Mouse (Mus musculus) left cerebral cortex, postnatal 36 days (tissue): Measurements from ENCODE around the gene Dlx6. TPM values are rescaled to one million over a fixed set of nuclear protein-coding genes. Genes with fewer than 3 reads are reported as not detected.

ENCODE experiments used
- DNase-seq, 2 experiments: peaks; one replicate each; pipeline ENCODE4 v3.0.0; 2021 to 2022; ENCODE audit warnings: low spot score in 2 of 2, mixed read lengths in 1 of 2
- intact Hi-C: fragments of 180-260 bp; cut with DNase I; formaldehyde crosslinking; loops from one replicate; pipeline ENCODE4 v1.15.1; 2025
- total RNA-seq, 2 experiments: library from RNA; stranded (reverse); gene quantifications; 2 replicates each; pipeline ENCODE4 v1.2.3; 2021

Dlx6 gene
- total RNA-seq, 2 experiments from 2014 or later = 10.5 to 15.6 TPM

- DNase-seq = peak in 1 of 2 experiments; percentile 13
- intact Hi-C loops = no loop called here
Observed at GRCm38 (mm10) chr6:6874073-6874771, 11.1 kb downstream of the Dlx6 start.

- no peak for DNase-seq
- intact Hi-C loops = no loop called here
Observed at GRCm38 (mm10) chr6:6875136-6875535, 12.0 kb downstream of the Dlx6 start.

DNA sequence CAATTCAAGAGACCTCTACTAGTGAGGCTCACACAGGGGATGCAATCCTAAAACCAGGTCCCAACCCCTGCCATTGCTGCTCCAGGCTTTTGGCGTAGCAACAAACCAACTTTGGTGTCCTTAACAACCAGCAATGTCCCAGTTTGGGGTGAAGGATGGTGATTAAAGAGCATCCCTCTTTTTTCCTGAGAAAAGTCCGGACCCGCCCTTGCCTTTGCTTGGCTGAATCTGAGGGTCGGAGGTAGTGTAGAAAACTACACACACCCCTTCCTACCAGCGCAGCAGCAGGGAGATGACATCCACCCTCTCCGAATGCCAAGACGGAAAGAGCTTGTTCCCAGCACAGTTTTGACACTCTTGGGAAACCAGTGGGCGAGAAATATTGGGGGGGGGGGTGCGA is 12.5 kb downstream of the Dlx6 start:
- intact Hi-C loops = no loop called here

DNA sequence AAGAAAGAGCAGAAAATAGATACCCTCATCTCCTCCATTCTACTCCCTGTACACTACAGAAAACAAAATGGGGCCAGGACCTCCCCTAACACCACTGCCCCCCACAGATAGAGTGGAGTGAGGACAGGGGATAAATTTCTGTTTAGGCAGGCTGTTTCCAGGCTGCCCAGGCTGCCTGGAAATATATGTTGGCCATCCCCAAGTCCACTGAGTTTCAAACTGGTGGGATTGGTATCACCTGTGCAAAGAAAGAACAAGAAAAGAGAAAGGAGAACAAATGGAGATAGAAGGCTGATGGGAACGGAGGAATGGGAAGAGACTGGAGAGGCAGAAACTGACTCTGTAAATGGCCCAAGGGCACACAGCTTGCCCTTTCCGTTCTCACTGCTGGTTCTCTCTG is 13.1 kb downstream of the Dlx6 start:
- DNase-seq = no peak
- intact Hi-C loops = no loop called here

More for the DNA sequence above, 12.5 kb downstream of the Dlx6 start:
- DNase-seq = no peak

GRCm38 (mm10) chr6:6876731-6877130 is 13.6 kb downstream of the Dlx6 start:
- no peak for DNase-seq
- intact Hi-C loops = no loop called here

GRCm38 (mm10) chr6:6877346-6877910 is 14.3 kb downstream of the Dlx6 start:
- DNase-seq = no peak
- intact Hi-C loops = no loop called here

GRCm38 (mm10) chr6:6877981-6878840 is 15.1 kb downstream of the Dlx6 start:
- peak in 1 of 2 experiments; percentile 9 for DNase-seq
- intact Hi-C loops = loop anchor here (2.0 kb wide), 1 partner anchor 15 kb away; the partner anchor contains the start of gene Dlx6

GRCm38 (mm10) chr6:6878841-6879291 is 15.7 kb downstream of the Dlx6 start:
- intact Hi-C loops = loop anchor here (2.0 kb wide), 1 partner anchor 16 kb away; the partner anchor contains the start of gene Dlx6
- peak in 1 of 2 experiments; percentile 8 for DNase-seq

DNA sequence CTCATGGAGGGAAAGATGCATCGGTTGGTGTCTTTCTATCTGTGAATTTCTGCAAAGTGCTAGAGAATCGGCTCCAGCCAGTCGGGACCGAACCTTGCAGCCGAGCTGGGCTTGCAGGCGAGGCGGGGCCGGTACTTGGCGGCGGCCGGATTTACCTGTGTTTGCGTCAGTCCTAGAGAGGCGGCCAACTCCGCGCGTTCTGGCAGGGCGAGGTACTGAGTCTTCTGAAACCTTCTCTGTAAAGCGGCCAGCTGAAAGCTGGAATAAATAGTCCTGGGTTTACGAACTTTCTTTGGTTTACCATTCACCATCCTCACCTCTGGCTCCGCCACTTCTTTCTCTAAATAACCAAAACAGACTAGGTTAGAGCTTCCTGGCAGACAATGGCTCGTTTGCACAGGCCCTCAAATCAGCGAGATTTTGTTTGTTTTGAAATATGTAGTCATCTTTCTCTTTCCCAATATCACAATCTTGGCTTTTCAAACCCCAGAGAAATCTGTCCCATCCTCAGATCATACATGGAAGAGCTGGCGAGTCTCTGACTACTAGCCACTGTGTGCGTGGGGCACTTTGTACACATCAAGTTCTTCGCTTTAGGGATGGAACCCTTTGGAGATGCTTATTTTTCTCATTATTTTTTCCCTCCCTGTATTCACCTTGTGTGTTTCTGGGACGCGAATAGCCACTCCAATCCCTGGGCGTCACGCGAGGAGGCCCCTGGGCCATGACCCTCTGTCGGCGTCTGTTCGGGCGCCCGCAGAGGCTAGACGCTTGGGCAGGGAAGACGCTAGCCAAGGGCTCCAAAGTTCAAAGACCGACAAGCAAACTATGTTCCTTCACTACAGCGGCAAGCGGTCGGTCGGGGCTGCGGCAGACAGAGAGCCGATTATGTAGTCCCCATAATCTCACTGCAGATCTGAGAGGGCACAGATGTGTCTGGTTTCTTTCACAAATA is 16.5 kb downstream of the Dlx6 start:
- DNase-seq = peak in 1 of 2 experiments; percentile 21

DNA sequence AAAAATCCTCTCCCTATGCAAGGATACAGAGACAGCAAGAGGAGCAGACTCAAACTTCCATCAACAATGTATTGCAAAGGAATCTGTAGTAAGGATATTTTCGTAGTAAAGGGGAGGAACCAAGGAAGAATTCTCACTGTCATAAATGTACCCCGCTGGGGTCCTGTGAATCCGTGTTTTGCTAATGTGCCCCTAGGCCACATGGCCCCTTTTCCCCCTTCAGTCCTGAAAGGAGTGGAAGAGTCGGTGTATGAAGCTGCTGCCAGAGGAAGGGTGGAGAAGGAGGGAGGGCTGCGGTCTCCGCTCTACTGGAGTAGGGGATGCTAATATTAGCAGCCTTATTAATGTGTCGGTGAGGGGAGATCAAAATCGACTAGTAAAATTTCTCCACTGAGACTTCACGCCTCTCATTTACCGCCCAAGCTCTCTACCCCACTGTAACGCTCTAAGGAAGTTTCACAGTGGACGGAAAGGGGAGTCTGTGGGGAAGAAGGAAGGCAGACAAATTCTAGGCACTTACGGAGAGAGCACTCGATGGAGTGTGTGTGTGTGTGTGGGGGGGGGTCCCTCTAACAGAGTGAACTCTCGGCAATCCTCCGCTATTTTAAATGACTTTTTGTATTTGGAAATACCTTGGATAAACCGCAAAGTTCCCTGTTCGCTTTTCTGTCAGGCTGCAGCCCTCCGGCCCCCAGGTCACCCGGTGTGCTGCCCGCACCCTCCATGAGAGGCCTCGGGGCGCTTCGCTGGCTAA is 17.4 kb downstream of the Dlx6 start:
- intact Hi-C loops = loop anchor here (5.0 to 10.0 kb wide), 2 partner anchors 766 to 1023 kb away; no protein-coding TSS in a partner anchor
- DNase-seq = no peak

More for the DNA sequence above, 16.5 kb downstream of the Dlx6 start:
- intact Hi-C loops = loop anchor here (2.0 to 10.0 kb wide), 3 partner anchors 17 to 1022 kb away; partner anchors contain the start of gene Dlx6

DNA sequence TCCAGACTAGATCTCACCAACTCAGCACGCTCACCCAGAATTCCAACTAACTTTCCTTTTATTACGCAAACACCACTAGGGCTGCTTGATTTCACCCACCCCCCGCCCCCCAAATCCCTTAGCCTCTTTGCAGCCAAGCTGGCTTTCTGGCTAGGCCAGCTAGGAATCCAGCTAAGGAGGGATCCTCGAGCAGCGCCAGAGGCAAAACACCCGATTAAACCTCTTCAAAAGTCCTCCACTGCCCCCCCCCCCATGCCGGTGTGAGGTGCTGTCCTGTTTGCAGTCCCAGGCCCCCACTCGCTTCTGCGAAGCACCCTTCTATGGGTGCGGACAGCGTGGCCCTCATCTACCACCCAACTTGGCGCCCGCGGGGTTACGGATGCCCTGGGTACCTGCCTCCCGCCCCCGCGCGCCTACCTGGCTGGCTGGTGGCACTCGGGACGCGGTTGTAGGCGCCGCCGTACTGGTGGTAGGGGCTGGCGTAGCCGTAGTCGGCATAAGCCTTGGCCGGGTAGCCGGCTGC is 18.0 kb downstream of the Dlx6 start:
- peak in 1 of 2 experiments; percentile 40 for DNase-seq
- intact Hi-C loops = loop anchor here (5.0 to 10.0 kb wide), 2 partner anchors 766 to 1024 kb away; no protein-coding TSS in a partner anchor

- peak; percentile 46 to 47 for DNase-seq
- intact Hi-C loops = loop anchor here (5.0 to 10.0 kb wide), 2 partner anchors 767 to 1024 kb away; no protein-coding TSS in a partner anchor
Observed at GRCm38 (mm10) chr6:6881638-6882190, 18.6 kb downstream of the Dlx6 start, which contains the start of gene Dlx5. Gene Dlx5 (minus strand): TSS chr6:6882085.

GRCm38 (mm10) chr6:6882266-6882797 is 19.2 kb downstream of the Dlx6 start:
- DNase-seq = no peak
- intact Hi-C loops = loop anchor here (5.0 to 10.0 kb wide), 2 partner anchors 768 to 1025 kb away; no protein-coding TSS in a partner anchor

DNA sequence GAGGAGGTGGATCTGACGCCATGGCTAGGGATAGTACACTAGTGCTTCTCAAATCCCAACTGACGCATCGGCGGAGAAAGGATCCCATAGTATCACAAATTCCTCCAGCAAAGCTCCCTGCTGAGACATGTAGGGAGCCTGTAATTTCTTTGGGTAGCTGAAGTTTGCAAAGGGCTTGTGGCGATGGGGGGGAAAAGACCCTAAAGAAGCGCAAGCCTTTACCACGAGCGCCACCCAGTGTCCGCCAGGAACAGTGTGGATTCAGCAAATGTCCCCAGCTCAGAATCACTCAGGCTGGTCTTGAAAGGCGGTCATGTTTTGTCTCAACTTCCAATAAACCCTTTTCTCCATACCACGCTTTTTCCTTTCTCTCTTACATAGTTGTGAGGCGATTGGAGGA is 21.8 kb downstream of the Dlx6 start:
- intact Hi-C loops = loop anchor here (2.0 to 10.0 kb wide), 3 partner anchors 770 to 1028 kb away; no protein-coding TSS in a partner anchor
- peak; percentile 38 to 52 for DNase-seq

GRCm38 (mm10) chr6:6886225-6886624 is 23.1 kb downstream of the Dlx6 start:
- no peak for DNase-seq
- intact Hi-C loops = loop anchor here (10.0 kb wide), 1 partner anchor 771 kb away; no protein-coding TSS in a partner anchor

DNA sequence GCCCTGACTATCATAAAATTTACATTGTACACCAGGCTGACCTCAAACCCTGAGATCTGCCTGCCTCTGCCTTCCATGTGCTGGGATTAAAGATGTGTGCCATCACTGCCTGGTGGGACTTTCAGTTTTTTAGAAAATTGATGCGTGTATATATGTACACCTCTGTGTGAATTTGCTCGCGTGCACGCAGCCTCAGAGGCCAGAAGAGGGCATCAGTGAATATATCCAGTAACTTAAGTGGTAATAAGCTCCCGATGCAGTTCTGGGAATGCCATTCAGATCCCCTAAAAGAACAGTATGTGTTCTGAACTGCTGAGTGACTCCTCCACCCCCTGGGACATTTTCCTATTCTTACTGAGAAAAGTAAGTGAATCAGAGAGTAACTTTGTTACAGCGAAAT is 26.9 kb downstream of the Dlx6 start:
- DNase-seq = no peak
- intact Hi-C loops = no loop called here

DNA sequence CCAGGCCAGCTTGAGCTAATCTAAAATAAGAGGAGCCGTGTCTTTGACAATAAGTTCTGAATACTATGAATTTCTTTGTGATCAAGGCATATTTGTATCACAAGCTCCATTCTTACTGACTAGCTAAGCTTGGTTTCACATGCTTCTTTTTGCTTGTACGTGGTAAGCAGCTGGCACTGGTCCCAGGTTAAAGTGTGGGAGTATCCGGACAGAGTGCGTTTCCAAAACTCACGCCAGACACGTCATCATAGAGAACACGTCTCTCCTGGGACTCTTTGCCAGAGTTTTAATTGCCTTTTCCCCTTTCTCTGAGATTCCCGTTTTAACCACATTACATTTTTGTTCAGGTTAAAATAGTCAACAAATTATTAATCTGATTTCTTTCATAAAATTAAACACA is 46.5 kb downstream of the Dlx6 start:
- peak in 1 of 2 experiments; percentile 6 for DNase-seq
- intact Hi-C loops = no loop called here
